Mouse (Mus musculus) frontal cortex, adult 2 months (tissue): ENCODE measurements around the gene Osbpl9. TPM values are rescaled to one million over a fixed set of nuclear protein-coding genes. Genes with fewer than 3 reads are reported as not detected.

Experiments used
- DNase-seq, 2 experiments: peaks; one replicate each; pipeline ENCODE4 v3.0.0; 2022; ENCODE audit warnings: low spot score in 1 of 2; ENCODE audit errors: extremely low spot score in 1 of 2
- polyA plus RNA-seq: library from polyadenylated mRNA; depleted of rRNA; stranded (reverse); fragments of >200 nt; gene quantifications from 2 replicates; pipeline ENCODE4 v1.2.3, GENCODE M21; 2012

Osbpl9 gene
- polyA plus RNA-seq, 1 experiment = 70.6 TPM

DNA sequence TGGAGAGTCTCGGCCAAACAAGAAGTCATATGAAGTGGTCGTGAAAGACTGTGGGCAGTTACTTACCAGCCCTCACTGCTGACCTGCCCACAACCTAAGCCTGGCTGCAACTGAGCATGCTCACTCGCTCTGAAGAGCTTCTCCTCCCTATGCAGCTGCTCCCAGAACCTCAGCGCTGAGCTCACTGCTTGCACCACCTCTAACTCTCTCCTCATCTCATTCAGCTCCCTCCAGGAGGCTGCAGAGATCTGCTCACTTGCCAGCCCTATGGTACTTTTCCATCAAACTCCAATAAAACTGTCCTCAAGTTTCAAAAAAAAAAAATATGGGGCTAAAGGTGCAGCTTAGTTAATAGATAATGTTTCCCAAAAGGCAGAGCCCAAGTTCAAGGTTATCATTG is 63.5 kb downstream of the Osbpl9 start:
- no peak for DNase-seq

DNA sequence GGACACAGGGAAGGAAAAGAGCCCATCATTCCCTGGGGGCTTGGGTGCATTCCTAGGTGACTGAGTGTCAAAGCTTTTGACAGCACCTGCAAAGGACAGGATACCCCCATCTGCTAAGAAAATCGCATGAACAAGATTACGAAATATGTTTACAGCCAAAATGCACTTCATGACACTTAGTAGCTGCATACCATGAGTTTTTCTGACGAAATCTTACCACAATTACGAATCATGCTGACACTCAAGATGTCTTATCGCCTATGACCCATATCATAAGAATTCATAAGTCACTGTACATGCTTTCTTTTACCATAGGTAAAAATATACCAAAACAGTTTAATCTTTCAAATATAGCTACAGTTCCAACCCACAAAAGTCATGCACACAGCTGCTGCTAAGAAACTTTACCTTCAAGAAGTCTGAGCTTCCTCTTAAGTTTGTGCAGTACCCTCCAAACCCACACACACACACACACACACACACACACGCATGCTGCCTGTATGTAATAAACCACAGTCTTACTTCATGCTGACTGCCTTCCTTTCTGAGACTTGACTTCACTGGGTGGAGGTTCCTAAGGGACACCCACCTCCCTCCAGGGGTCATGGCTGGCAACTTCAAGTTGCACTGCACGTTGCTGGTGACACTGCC is 65.5 kb downstream of the Osbpl9 start:
- DNase-seq = no peak

DNA sequence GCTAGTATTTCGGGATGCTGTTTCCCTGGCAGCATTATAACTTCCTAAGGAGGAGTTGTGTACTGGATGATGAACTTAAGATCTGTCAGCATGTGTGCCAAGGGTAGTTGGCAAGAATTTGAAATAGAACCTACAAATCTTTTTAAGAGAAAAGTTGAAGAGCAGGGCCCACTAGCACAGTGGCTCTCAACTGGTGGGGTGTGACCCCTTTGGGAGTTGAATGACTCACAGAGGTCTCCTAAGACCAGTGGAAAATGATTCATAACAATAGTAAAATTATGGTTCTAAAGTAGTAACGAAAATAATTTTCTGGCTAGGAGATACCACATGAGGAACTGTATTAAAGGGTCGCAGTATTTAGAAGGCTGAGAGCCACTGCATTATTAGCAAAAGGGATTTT is 67.1 kb downstream of the Osbpl9 start:
- DNase-seq = no peak

DNA sequence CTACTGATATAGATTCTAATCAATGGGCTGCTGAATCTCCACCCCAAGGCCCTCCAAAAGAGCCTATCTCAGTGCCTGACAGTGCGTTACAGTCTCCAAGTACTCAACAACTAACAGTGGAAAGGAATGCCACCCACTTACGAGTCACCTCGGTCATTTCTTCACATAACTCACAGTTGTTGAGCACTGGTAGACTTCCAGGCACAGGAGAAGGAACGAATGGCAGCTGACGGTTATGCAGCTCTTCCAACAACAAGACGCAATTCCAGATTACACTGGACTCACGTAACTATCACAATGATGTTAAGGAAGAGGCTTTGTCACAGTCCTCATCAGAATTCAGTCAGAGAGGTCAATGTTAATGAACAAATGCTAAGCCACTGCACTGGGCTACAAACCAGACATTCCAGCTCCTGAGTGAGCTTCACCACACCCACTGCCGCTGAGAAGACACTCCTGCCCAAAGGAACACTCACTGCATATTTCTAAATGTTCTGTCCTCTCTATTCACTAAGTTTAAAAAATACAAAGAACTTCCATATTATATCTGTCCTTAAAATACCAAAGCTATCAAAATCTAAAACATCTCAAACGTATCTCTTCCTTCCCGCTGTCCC is 70.7 kb downstream of the Osbpl9 start:
- no peak for DNase-seq

DNA sequence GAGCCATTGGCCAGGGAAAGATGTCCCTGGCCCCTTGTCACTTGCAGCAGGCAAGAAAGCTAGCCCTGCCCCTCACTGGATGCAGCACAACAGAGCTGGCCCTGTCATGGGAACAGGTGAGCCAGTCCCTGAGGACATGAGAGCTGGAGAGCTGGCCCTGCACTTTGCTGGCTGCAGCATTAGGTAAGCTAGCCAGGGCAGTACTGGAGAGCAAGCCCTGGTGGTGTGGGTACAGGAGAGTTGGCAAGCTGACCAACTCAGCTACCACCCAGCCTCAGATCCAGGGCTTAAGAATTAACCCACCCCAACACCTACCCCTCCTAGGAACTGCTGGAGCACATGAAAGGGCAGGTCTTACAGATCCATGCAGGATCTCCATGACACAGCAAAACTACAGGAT is 73.1 kb downstream of the Osbpl9 start:
- DNase-seq = no peak

DNA sequence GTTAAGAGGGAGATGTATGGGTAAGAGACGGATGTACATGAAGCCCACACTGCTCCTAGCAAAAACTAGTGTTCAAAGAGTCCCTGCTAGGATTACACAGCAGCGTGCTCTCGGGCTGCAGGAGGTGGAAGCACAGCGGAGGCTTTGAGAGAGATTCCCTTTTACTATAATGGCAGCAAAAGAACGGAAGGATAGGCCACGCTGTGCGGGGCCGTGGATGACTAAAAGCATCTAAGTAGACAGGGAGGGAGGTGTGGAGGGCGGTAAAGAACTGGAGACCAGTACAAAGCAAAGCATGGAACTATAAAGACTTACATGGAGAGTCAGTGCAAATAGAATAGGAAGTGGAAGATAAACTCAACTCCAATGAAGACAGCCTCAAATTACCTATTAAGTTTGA is 74.1 kb downstream of the Osbpl9 start:
- DNase-seq = no peak

DNA sequence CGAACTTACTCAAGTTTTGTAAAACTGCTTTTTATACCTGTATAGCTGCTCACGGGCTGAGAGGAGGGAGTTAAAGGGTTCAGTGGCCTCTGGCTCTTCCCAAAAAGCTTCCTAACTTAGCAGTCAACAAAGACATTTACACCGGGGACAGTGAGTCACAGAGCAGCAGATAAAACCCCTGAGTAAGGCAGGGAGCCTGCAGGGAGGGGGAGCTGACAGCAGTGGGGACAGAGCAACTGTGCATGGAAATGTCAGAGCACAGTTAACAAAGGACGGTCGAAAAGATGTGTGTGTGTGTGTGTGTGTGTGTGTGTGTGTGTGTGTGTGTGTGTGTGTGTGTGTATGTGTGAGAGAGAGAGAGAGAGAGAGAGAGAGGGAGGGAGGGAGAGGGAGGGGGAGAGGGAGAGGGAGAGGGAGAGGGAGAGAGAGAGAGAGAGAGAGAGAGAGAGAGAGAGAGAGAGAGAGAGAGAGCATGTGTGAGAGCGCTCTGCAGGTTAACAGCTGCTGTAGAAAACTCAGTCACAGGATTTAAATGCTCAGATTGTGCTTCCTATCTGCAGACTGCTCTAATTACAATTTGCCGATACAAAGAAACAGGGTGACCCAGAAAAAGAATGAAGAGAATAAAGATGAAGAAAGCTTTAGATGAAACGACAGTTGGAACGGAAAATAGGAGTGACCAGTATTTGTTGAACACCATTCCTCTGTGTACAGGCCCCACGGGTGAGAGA is 75.1 kb downstream of the Osbpl9 start:
- no peak for DNase-seq

DNA sequence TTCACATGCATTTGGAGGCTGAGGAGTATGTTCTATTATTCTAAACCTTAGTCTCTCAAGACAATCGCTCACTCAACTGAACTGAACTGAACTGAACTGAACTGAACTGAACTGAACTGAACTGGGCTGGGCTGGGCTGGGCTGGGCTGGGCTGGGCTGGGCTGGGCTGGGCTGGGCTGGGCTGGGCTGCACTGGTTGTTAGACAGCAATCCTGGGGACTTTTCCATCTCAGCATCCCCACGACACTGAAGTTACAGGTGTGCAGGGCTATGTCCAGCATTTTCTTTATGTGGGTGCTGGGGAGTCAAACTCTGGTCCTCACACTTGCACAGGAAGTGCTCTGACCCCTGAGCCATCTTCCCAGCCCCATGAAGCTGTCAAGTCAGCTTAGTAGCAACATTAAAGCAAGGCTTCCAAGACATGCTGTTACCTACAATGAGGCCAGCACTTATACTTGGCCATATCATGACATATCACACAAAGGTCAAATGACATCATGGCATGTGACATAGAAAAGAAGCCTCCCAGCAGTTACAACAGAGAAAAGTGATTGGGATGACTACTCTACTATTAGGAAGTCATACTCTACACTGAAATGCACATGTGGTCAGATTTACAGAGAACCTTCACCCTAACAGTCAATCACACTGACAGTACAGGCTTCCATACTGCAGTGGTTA is 76.2 kb downstream of the Osbpl9 start:
- no peak for DNase-seq

DNA sequence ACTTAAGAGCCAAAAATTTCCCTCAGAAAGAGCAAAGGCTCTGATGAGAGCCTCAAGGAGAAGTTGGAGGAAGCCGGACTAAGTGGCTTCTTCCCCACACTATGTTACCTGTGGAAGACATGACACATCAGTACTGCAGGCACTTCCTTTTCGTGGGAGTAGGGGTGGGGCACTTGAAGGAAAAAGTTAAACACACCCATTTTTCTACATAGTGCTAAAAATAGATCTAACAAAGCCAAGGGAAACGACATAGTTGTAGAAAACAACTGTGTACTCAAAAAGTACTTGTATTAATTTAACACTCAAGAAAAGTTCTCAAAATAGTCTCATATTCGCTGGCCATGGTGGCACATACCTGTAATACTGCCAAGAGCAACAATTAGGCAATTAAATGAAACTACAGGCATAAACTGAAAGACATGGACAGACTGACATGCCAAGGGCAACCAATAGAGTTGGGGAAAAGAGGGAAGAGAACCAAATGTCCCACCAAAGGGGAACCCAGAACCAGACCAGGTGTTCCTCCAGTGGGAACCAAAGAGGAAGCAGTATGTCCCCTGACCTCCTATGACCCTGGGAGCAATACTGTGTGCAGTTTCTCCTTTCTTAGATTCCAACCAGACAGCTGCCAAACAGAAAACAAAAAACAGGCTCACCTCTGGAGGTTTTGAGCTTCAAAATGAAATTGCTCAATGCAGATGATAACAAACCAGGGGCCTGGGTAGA is 79.1 kb downstream of the Osbpl9 start:
- DNase-seq = no peak

DNA sequence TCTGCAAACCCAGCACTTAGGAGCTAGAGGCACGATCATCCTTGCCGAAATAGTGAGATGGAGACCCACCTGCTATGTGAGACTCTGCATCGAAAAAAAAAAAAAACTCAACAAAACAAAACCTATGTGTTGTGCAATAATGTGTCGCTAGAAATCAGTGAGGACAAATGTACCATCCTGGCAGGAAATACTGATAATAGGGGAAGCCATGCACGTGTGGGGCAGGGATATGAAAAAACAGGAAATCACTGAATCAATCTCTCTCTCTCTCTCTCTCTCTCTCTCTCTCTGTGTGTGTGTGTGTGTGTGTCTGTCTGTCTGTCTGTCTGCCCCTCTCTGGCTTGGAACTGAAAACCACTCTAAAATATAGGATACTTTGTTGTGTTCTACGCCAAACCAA is 81.3 kb downstream of the Osbpl9 start:
- DNase-seq = no peak

DNA sequence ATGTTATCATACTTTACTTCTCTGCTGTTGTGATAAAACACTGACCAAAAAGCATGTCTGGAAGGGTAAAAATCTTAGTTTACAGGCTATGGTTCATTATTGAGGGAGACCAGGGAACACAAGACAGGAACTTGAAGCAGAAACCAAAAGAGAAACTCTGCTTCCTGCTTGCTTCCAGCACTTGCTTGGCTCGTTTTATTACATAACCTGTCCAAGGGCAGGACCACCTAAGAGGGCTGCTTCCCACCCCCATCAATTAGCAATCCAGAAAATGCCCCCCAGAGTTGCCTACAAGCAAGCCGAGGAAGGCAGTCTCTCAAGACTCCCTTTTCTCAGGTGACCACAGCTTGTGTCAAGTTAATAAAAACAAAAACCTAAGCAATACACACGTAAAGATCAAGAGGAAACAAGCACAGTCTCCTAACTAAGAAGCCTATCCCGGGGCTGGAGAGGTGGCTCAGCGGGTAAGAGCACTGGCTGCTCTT is 82.4 kb downstream of the Osbpl9 start:
- DNase-seq = no peak

DNA sequence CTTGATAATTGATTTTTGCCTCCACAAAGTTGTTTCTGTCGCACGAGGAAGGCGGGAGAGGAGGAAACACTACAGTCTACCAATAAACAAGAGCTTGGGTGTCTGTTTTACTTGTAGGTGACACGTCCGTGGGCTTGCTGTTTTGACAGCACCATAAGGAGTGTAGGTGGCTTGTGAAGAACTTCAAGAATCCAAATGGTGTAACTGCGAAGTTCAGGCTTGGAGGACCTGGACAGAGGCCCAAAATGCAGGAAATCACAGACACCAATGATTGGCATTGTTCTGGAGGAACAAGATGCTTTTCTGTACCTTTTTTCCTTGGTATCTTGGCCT is 83.8 kb downstream of the Osbpl9 start:
- peak; percentile 62 to 83 for DNase-seq

DNA sequence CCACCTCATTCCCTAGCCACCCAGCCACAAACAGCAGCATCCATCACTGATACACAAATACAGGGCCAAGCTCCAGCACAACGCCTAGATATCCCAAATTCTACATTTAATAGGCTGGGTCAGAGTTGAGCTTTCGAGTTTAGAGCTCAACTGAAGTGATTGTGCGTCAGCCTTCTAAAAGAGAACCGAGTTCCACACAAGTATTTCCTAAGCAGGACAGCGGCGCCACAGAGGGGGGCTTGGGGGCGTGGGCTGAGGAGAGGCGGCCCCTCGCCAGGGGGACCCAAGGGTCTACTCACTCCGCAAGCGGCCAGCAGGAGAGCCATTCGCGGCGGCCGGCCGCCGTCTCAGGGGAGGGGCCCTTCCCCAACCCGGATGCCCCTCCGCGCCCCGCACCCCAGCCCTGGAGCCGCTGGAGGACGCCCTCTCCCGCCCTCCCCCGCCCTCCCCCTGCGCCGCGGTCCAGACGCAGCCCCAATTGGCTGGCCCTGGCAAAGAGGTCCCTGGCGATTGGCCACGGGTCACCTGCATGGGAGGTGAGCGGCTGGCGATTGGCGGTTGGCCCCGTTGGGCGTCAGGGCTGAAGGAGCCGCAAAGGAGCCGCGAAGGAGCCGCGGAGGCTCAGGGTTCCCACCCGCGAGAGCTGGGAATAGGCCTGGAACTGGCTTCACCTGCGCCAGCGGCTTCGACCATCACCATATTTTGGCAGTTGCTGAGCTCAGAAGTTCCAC is 84.3 kb downstream of the Osbpl9 start:
- DNase-seq = peak; percentile 39 to 80

DNA sequence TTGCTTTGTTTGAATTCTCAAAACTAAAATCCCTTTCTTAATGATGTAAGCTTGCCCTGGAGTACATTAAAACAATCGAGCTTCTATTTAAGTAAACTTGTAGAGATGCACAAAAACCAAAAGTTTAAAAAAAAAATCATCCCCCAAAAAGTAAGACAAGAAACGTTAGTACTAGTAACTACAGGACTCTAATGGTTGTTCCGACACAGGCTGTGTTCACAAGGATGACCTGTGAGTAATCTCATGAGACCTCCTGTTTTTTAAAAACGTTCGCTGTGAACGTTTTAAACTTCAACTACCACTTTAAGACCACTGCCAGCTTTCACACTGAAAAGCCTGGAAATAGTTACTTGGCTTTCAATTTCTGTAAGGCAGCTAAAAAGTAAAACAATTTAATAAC is 85.1 kb downstream of the Osbpl9 start:
- DNase-seq = no peak

DNA sequence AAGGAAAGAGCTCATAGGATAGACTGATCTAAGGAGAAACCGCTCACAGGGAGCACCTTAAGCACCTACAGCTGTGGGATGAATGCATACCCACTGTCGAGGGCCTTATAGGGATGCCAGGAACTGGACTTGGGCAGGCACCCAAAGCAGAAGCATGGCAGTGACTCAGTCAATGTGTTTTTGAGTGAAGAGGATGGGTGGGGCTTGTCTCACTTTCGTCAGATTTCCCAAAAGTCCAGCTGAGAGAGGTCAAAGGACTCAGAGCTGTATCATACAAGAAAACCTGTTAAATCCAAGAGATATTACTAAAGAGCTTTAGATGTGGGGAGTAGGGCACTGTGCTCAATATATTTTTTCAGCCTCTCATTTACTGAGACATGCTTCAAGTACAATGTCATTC is 85.6 kb downstream of the Osbpl9 start:
- no peak for DNase-seq

DNA sequence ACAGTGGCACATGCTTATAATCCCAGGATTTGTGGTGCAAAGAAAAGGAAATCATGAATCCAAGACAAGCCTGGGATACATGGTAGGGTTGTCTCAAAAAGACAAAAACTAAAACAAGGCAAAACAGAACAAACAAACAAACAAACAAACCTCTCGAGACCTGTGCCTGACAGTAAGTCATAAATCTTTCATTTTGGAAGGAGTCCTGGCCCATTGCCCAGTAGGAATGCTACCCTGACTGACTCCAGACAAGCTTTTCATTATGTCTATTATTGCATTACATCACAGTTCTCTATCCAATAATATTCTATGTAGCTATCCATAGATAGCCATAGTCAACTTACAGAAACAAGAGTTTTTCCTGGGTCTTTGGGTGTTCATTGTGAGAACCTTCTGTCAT is 86.3 kb downstream of the Osbpl9 start:
- DNase-seq = no peak

DNA sequence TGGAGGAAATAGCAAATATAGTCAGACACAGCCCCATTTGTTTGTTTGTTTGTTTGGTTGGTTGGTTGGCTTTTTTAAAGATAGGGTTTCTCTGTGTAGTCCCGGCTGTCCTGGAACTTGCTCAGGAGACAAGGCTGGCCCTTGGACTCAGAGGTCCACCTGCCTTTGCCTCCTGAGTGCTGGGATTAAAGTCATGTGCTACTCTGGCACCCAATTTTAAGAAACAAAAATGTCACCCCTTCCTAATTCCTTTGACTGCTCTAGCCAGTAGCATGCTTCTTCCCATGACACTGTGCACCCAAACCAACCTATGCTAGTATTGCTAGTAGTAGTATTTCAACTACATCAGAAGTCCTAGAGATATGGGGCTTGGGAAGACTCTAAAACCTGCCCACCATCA is 87.8 kb downstream of the Osbpl9 start:
- DNase-seq = no peak

DNA sequence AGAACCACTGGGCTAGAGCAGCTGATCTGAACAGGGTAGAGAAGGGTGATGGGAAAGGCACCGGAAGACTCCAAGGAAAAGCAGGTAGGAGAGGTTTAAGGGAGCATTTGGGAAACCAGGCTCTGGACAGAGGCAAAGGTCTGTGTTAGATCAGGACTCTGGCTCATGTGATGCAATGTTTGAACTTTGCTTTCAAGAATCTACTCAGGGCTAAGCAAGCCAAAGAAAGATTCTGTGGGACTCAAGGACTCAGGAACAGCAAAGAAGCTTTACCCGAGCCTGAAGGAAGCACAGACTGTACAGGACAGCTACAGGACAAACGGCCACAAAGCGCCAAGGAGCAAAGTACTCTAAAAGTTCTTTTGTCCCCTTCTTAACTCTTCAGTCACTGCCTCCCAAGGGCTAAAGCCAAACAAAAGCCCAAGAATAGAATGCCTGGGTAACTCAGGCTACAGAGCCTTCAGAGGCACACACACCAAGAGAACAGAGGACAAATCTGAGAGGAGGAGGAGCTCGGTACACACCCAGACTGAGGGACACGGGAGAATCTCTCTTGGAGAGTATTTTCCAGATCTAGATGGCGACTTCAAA is 89.1 kb downstream of the Osbpl9 start:
- no peak for DNase-seq

DNA sequence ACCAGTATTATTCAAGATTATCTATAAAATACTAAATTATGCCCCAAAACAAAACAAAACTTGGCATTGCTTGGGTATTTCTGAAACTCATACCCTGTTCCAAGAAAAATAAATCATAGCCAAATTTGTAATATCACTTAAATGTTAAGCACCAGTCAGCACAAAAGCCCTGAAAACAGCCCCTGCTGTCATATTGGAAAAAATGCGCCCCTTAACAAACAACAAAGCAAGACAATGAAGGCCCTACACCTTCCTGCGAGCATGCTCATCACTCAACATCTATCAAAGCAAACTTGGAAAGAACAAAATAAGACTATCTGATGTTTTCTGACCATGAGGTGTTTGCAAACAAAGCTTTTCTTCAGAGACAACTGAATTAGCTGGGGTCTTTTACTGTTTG is 91.1 kb downstream of the Osbpl9 start:
- DNase-seq = no peak

DNA sequence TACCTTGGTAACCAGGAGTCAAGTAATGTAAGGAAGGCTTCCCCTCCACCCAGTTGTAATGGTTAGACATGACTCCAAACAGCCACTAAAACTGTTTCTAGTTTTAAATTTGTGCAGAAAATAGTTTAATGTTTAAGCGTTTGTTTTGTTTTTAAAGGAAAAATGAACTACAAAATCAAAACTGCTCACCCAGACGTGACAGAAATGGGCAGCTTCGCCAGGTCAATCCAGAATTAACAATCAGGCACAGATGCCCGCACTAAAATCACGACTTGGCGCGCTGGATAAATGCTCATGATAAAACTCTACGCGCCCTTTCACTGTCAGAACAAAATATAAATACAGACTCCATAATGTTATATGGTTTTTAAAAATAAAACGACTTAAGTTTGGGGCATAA is 92.4 kb downstream of the Osbpl9 start:
- DNase-seq = no peak
